Mouse (Mus musculus) liver, embryonic 13.5 days (tissue): ENCODE data around the gene Kbtbd13. TPM values are rescaled to one million over a fixed set of nuclear protein-coding genes. Genes with fewer than 3 reads are reported as not detected.

Source experiments
- ATAC-seq: fragments of 200-750 bp; cut with Nextera tagmentation; 2 replicates; pipeline ENCODE4 v1.8.0; 2017; ENCODE audit warnings: low read depth, mild to moderate bottlenecking, moderate number of reproducible peaks, moderate library complexity
- DNase-seq: peaks from one replicate; pipeline ENCODE4 v3.0.0; 2022
- H3K27ac ChIP-seq: fragments of 300-500 bp; sonication (generic); 2 replicates; pipeline ENCODE4 v1.5.1; 2015; ENCODE audit warnings: moderate library complexity, mild to moderate bottlenecking, inconsistent platforms
- H3K27me3 ChIP-seq: fragments of 300-500 bp; sonication (generic); 2 replicates; pipeline ENCODE4 v1.6.1; 2015; ENCODE audit warnings: mild to moderate bottlenecking, inconsistent platforms
- H3K36me3 ChIP-seq: fragments of 300-500 bp; sonication (generic); 2 replicates; pipeline ENCODE4 v1.6.1; 2015; ENCODE audit warnings: mild to moderate bottlenecking, inconsistent platforms
- H3K4me1 ChIP-seq: fragments of 300-500 bp; sonication (generic); replicated peaks from 2 replicates; pipeline ENCODE4 v1.6.1; 2015; ENCODE audit warnings: inconsistent platforms
- H3K4me2 ChIP-seq: fragments of 300-500 bp; sonication (generic); 2 replicates; pipeline ENCODE4 v1.6.1; 2015; ENCODE audit warnings: inconsistent platforms, mild to moderate bottlenecking, moderate library complexity
- H3K4me3 ChIP-seq: fragments of 300-500 bp; sonication (generic); replicated peaks from 2 replicates; pipeline ENCODE4 v1.5.1; 2015; ENCODE audit warnings: mild to moderate bottlenecking, inconsistent platforms
- H3K9ac ChIP-seq: fragments of 300-500 bp; sonication (generic); 2 replicates; pipeline ENCODE4 v1.6.1; 2015; ENCODE audit warnings: mild to moderate bottlenecking, inconsistent platforms
- H3K9me3 ChIP-seq: fragments of 300-500 bp; sonication (generic); replicated peaks from 2 replicates; pipeline ENCODE4 v1.6.1; 2016; ENCODE audit warnings: inconsistent platforms
- WGBS: fragments of 180-500 bp; shearing (Covaris S2); methylation state at CpG from one replicate; pipeline ENCODE4 v1.1.7; 2015; ENCODE audit not compliant: insufficient replicate concordance; 5-methylcytosine and 5-hydroxymethylcytosine counted together
- polyA plus RNA-seq: library from polyadenylated mRNA; unstranded; fragments of >200 nt; fragmentation: Nextera tagmentation; extraction: Ambion mirVana; gene quantifications from 2 replicates; pipeline ENCODE4 v1.2.1, GENCODE M21; 2015

Gene Kbtbd13
- polyA plus RNA-seq, 1 experiment from 2014 or later: 0.16 TPM

GRCm38 (mm10) chr9:65374468-65375162, 16.8 kb downstream of the Kbtbd13 start:
- 66% methylated on average over 5 of the region's 5 CpGs for WGBS
- H3K27ac ChIP-seq: no peak overlapping the region
- ATAC-seq: no peak

GRCm38 (mm10) chr9:65372449-65372848, 19.0 kb downstream of the Kbtbd13 start:
- ATAC-seq (no peak), DNase-seq (no peak)
- H3K27ac ChIP-seq: no peak overlapping the region
- H3K9ac ChIP-seq: no peak overlapping the region
- 52% methylated on average over 4 of the region's 4 CpGs for WGBS
- no peak overlapping the region for H3K4me3 ChIP-seq
- no peaks in the 10 kb centered on the region for H3K4me1 ChIP-seq
- H3K9me3 ChIP-seq: no peaks in the 10 kb centered on the region
- no peaks in the 10 kb centered on the region for H3K27me3 ChIP-seq
- no peaks in the 10 kb centered on the region for H3K36me3 ChIP-seq
- H3K4me2 ChIP-seq: no peak overlapping the region

More at GRCm38 (mm10) chr9:65374468-65375162, 16.8 kb downstream of the Kbtbd13 start:
- Histone ChIP-seq H3K9ac (no peak overlapping the region), H3K36me3 (no peaks in the 10 kb centered on the region), H3K27me3 (no peaks in the 10 kb centered on the region), H3K4me1 (no peaks in the 10 kb centered on the region), H3K4me3 (no peak overlapping the region), H3K9me3 (no peaks in the 10 kb centered on the region), H3K4me2 (no peak overlapping the region)
- no peak for DNase-seq

DNA sequence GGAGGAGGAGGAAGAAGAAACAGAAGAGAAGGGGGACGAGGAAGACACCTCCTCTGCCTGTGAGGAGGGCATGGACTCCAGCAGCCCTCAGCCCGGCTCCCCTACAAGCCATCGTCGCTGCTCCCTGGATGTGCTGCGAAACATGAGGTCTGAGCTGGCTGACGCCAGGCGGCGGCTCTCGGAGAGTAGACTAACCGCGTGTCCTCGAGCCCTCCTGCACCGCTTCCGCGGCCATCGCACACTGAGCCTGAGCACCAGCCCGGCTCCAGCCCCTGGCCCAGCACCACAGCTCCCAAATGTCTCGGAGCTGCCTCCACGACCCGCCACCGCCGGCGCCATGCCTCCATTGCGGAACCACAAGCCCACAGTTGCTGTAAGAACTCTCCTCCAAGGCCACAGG, 19.7 kb downstream of the Kbtbd13 start:
- no peak overlapping the region for H3K27ac ChIP-seq
- H3K27me3 ChIP-seq: no peaks in the 10 kb centered on the region
- no peak overlapping the region for H3K9ac ChIP-seq
- no peaks in the 10 kb centered on the region for H3K36me3 ChIP-seq
- no peak overlapping the region for H3K4me2 ChIP-seq
- no peaks in the 10 kb centered on the region for H3K9me3 ChIP-seq
- H3K4me3 ChIP-seq: no peak overlapping the region
- ATAC-seq (no peak), DNase-seq (no peak)
- no peaks in the 10 kb centered on the region for H3K4me1 ChIP-seq
- 84% methylated on average over 24 of the region's 24 CpGs for WGBS

DNA sequence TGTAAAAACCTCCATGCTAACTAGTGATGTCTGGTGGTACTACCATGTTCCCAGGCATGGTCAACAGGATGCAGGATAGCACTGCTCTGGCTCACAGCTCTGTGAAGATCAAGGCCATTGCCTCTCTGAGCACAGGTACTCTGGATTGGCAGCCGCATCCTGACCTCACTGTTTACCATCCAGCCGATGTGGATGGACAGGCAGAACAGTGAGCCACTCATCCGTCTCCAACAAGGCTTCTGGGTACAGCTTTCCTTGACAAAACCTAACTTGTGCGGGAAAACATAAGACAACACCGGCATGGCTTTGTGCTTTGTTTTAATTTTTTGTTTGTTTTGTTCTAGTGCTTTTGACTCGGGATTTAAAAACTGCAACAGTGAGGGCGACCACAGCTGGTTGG, 25.7 kb downstream of the Kbtbd13 start:
- Histone ChIP-seq H3K4me1 (0 out of 2 replicates have a peak, but pooled peaks cover under 1% of the 10 kb centered on the region), H3K36me3 (peaks cover 8% of the 10 kb centered on the region), H3K4me2 (no peak overlapping the region), H3K27ac (no peak overlapping the region), H3K27me3 (no peaks in the 10 kb centered on the region), H3K4me3 (no peak overlapping the region), H3K9ac (no peak overlapping the region), H3K9me3 (no peaks in the 10 kb centered on the region)
- DNase-seq (no peak), ATAC-seq (no peak)
- WGBS: 73% methylated on average over 7 of the region's 7 CpGs

DNA sequence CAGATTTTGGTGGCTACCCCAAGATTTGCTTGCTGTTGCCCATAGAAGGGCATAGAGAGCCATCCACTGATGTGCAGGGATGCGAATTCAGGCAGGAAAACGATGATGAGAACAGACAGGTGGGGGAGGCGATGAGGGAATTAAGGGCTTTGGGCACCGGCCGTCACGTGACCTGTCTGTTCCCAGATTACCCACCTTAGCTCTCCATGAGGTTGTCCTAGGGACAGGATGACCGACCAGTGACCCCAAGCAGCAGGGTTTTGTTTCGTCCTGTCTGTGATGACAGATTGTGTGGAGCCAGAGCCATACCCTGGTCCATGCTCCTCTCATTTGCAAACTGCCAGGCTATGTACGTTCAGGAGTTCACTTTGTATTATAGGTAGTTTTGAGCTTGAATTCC, 27.8 kb downstream of the Kbtbd13 start:
- Histone ChIP-seq H3K4me3 (no peak overlapping the region), H3K27me3 (no peaks in the 10 kb centered on the region), H3K4me2 (no peak overlapping the region), H3K9ac (no peak overlapping the region), H3K27ac (no peak overlapping the region), H3K9me3 (no peaks in the 10 kb centered on the region), H3K36me3 (peaks cover 25% of the 10 kb centered on the region), H3K4me1 (peaks cover 8% of the 10 kb centered on the region)
- 77% methylated on average over 9 of the region's 9 CpGs for WGBS
- DNase-seq: no peak
- no peak for ATAC-seq

GRCm38 (mm10) chr9:65360641-65361448, 30.6 kb downstream of the Kbtbd13 start, which contains the start of gene Ubap1l:
TSS of gene Ubap1l (plus strand) at chr9:65361041.
- WGBS: 80% methylated on average over 16 of the region's 16 CpGs
- Histone ChIP-seq H3K27ac (0 out of 2 replicates have a peak within 1 kb of the TSS, but pooled peaks have one; percentile 36), H3K4me3 (no peak within 1 kb of the TSS), H3K4me2 (no peak within 1 kb of the TSS), H3K9me3 (no peaks in the 10 kb centered on the region), H3K27me3 (no peaks in the 10 kb centered on the region), H3K9ac (no peak within 1 kb of the TSS), H3K4me1 (peaks cover 12% of the 10 kb centered on the region), H3K36me3 (peaks cover 50% of the 10 kb centered on the region)
- no peak for DNase-seq
- ATAC-seq: no peak

GRCm38 (mm10) chr9:65358956-65359480, 32.4 kb downstream of the Kbtbd13 start:
- no peak overlapping the region for H3K4me2 ChIP-seq
- WGBS: 82% methylated on average over 1 of the region's 1 CpGs
- peaks cover 67% of the 10 kb centered on the region for H3K36me3 ChIP-seq

GRCm38 (mm10) chr9:65356971-65357370, 34.5 kb downstream of the Kbtbd13 start:
- peaks cover 67% of the 10 kb centered on the region for H3K36me3 ChIP-seq
- H3K4me1 ChIP-seq: peaks cover 12% of the 10 kb centered on the region
- no peaks in the 10 kb centered on the region for H3K9me3 ChIP-seq
- no peaks in the 10 kb centered on the region for H3K27me3 ChIP-seq
- no peak overlapping the region for H3K4me3 ChIP-seq
- no peak overlapping the region for H3K4me2 ChIP-seq
- no peak overlapping the region for H3K9ac ChIP-seq
- no peak for ATAC-seq
- WGBS: 78% methylated on average over 2 of the region's 2 CpGs
- H3K27ac ChIP-seq: no peak overlapping the region
- DNase-seq: no peak

More at GRCm38 (mm10) chr9:65358956-65359480, 32.4 kb downstream of the Kbtbd13 start:
- Histone ChIP-seq H3K4me3 (no peak overlapping the region), H3K9ac (peak overlapping the region; percentile 22; the same call in 1 of the 2 replicates), H3K4me1 (peaks cover 12% of the 10 kb centered on the region), H3K27me3 (no peaks in the 10 kb centered on the region), H3K9me3 (no peaks in the 10 kb centered on the region), H3K27ac (peak overlapping the region; percentile 14; the same call in 1 of the 2 replicates)
- DNase-seq (peak; percentile 42), ATAC-seq (peak; percentile 90)

- H3K9ac ChIP-seq: no peak overlapping the region
- peaks cover 12% of the 10 kb centered on the region for H3K4me1 ChIP-seq
- no peak overlapping the region for H3K27ac ChIP-seq
- WGBS: 80% methylated on average over 7 of the region's 7 CpGs
- peaks cover 66% of the 10 kb centered on the region for H3K36me3 ChIP-seq
- no peaks in the 10 kb centered on the region for H3K27me3 ChIP-seq
- DNase-seq (no peak), ATAC-seq (no peak)
- no peaks in the 10 kb centered on the region for H3K9me3 ChIP-seq
- no peak overlapping the region for H3K4me3 ChIP-seq
- H3K4me2 ChIP-seq: no peak overlapping the region
These were observed 34.9 kb downstream of the Kbtbd13 start for GRCm38 (mm10) chr9:65356561-65356960.

- Histone ChIP-seq H3K4me1 (peaks cover 21% of the 10 kb centered on the region), H3K4me3 (no peak overlapping the region), H3K27me3 (no peaks in the 10 kb centered on the region), H3K27ac (no peak overlapping the region), H3K36me3 (peaks cover 38% of the 10 kb centered on the region), H3K4me2 (no peak overlapping the region), H3K9ac (no peak overlapping the region), H3K9me3 (no peaks in the 10 kb centered on the region)
- WGBS: 79% methylated on average over 5 of the region's 5 CpGs
- DNase-seq (no peak), ATAC-seq (no peak)
These were observed 38.2 kb downstream of the Kbtbd13 start for GRCm38 (mm10) chr9:65353251-65353650.

- no peak for DNase-seq
- peak overlapping the region; percentile 97 for H3K27ac ChIP-seq
- ATAC-seq: no peak
These were observed 44.2 kb downstream of the Kbtbd13 start for GRCm38 (mm10) chr9:65347112-65347850.

More at GRCm38 (mm10) chr9:65347112-65347850, 44.2 kb downstream of the Kbtbd13 start:
- Histone ChIP-seq H3K4me3 (peak overlapping the region; percentile 98), H3K9ac (peak overlapping the region; percentile 96), H3K36me3 (no peaks in the 10 kb centered on the region), H3K4me1 (peaks cover 43% of the 10 kb centered on the region), H3K27me3 (no peaks in the 10 kb centered on the region), H3K9me3 (no peaks in the 10 kb centered on the region), H3K4me2 (peak overlapping the region; percentile 96)
- WGBS: 24% methylated on average over 8 of the region's 8 CpGs
